Mouse (Mus musculus) ES-Bruce4 (cell line): ENCODE measurements around the gene Selenoi. TPM values are rescaled to one million over a fixed set of nuclear protein-coding genes. Genes with fewer than 3 reads are reported as not detected.

Experiments
- H3K27ac ChIP-seq: 2 replicates; pipeline ENCODE4 v1.5.1; 2012; ENCODE audit warnings: low read length, inconsistent platforms; ENCODE audit not compliant: insufficient read depth
- H3K27me3 ChIP-seq: 2 replicates; pipeline ENCODE4 v1.6.1; 2012; ENCODE audit warnings: mild to moderate bottlenecking, low read length, inconsistent platforms; ENCODE audit not compliant: control insufficient read depth, poor library complexity, insufficient read depth, severe bottlenecking
- H3K36me3 ChIP-seq: 2 replicates; pipeline ENCODE4 v1.6.1; 2012; ENCODE audit warnings: inconsistent platforms, mild to moderate bottlenecking, low read length, moderate library complexity; ENCODE audit not compliant: control insufficient read depth, poor library complexity, insufficient read depth, severe bottlenecking
- H3K4me1 ChIP-seq: one replicate; pipeline ENCODE4 v1.8.1; 2011; ENCODE audit warnings: low read length; ENCODE audit not compliant: control insufficient read depth, insufficient read depth
- H3K4me3 ChIP-seq: 2 replicates; pipeline ENCODE4 v1.5.1; 2011; ENCODE audit warnings: low read depth, mild to moderate bottlenecking, low read length
- H3K9ac ChIP-seq: 2 replicates; pipeline ENCODE4 v1.6.1; 2012; ENCODE audit warnings: low read depth, mild to moderate bottlenecking, inconsistent platforms; ENCODE audit not compliant: poor library complexity, severe bottlenecking
- H3K9me3 ChIP-seq: replicated peaks from 2 replicates; pipeline ENCODE4 v1.6.1; 2012; ENCODE audit warnings: mild to moderate bottlenecking, low read length, inconsistent platforms; ENCODE audit not compliant: control insufficient read depth, poor library complexity, insufficient read depth, severe bottlenecking
- CTCF ChIP-seq: IDR thresholded peaks from one replicate; pipeline ENCODE4 v1.8.1; 2011; ENCODE audit warnings: low read depth, low read length
- EP300 ChIP-seq: IDR thresholded peaks from 2 replicates; pipeline ENCODE4 v1.6.1; 2011; ENCODE audit warnings: low read depth, low read length; ENCODE audit not compliant: insufficient read depth
- POLR2A ChIP-seq: IDR thresholded peaks from one replicate; pipeline ENCODE4 v1.8.1; 2011; ENCODE audit warnings: low read length; ENCODE audit not compliant: insufficient read depth
- polyA plus RNA-seq: library from polyadenylated mRNA; stranded (reverse); fragments of >200 nt; gene quantifications from 2 replicates; pipeline ENCODE4 v1.2.4, GENCODE M21; 2011; ENCODE audit warnings: low read depth; ENCODE audit not compliant: missing spikeins, insufficient read depth, insufficient read length

The Selenoi gene
- polyA plus RNA-seq, 1 experiment, result 41.6 TPM

DNA sequence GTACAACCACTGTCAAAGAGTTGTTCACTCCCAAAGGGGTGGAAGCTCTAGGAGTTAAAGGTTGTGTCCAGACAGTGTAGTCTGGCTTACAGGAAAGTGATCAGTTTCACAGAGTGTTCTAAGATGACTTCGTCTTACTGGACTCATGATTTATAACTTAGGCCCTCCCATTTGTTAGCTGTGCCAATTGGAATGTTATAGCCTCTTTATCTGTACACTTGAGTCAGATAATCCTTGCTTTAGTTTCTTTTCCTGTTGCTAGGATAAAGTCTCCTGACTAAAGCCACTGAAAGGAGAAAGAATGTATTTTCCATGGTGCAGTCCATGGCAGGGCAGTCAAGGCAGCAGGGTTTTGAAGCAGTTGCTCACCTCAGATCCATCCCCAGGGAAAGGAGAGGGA lies 10.0 kb downstream of the Selenoi start:
- H3K9me3 ChIP-seq, result no peaks in the 10 kb centered on the region
- no peak overlapping the region for H3K27ac ChIP-seq
- H3K36me3 ChIP-seq, result no peaks in the 10 kb centered on the region
- H3K9ac ChIP-seq, result no peak overlapping the region
- H3K27me3 ChIP-seq, result no peaks in the 10 kb centered on the region
- no peak for TF ChIP-seq CTCF
- no peak for TF ChIP-seq EP300
- no peak for TF ChIP-seq POLR2A
- no peaks in the 10 kb centered on the region for H3K4me1 ChIP-seq
- H3K4me3 ChIP-seq, result no peak overlapping the region

DNA sequence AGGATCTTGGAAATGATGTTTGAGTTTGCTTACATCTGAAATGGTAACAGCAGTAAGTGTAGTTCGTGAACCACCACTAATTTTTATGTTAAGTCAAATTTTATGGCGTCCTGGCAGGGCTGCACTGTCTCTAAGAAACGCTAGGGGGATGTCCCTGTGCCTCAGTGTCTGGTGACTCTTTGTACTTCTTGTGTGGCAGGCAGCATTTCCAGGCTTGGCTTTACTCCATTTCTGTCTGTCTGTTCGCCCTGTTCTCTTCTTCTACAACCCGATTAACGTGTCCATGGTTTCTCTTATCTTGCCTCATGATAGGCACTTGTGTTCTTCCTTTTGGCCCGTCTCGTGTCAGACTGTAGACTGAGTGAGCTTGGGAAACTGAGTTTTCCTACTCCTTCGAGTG lies 11.4 kb downstream of the Selenoi start:
- Histone ChIP-seq H3K4me1 (no peaks in the 10 kb centered on the region), H3K4me3 (no peak overlapping the region), H3K27ac (no peak overlapping the region), H3K27me3 (no peaks in the 10 kb centered on the region), H3K9ac (no peak overlapping the region), H3K36me3 (no peaks in the 10 kb centered on the region), H3K9me3 (no peaks in the 10 kb centered on the region)
- TF ChIP-seq POLR2A (no peak), CTCF (no peak), EP300 (no peak)

DNA sequence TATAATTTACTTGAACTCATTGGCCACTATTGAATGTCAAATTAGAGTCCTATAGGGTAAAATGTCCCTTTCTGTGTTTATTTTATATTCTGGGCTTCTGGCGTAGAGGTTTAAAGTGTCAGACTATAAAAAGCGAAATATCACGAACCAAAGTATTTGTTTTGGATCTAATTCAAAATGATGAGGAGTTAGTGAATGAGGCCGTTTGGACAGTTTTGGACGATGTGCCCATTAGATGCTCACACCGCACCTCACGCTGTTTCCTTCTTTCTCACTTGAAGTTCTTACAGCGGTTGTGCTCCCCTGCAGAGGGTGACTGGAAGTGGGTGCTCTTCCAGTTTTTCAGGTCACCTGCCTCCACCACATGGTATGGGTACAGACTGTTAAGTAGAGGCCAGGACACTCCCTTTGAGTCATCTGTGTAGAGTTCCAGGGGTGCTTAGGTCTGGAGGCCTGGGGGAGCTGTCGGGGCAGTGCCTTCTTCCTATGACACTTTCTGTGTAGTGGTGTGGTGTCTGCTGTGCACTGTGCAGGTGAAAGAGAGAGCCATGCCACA lies 13.6 kb downstream of the Selenoi start:
- no peak overlapping the region for H3K9ac ChIP-seq
- no peaks in the 10 kb centered on the region for H3K27me3 ChIP-seq
- no peak overlapping the region for H3K27ac ChIP-seq
- H3K4me1 ChIP-seq, result no peaks in the 10 kb centered on the region
- no peak for TF ChIP-seq POLR2A
- no peak for TF ChIP-seq CTCF
- TF ChIP-seq EP300, result no peak
- no peaks in the 10 kb centered on the region for H3K36me3 ChIP-seq
- no peak overlapping the region for H3K4me3 ChIP-seq
- H3K9me3 ChIP-seq, result no peaks in the 10 kb centered on the region

DNA sequence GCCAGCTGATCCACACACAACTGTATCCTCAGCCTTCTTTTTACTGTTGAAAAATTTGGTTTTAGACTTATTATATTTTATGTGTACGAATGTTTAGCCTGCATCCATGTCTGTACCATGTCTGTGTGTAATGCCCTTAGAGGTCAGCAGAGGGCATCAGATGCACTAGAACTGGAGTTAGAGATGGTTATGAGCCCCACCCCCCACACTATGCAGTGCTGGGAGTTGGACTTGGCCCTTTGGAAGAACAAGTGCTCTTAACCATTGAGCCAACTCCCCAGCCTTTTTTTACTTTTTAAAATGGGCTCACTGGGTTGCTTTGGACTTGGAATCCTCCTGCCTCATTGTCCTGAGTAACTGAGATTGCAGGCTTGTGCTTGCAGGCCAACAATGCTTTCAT lies 15.3 kb downstream of the Selenoi start:
- H3K27me3 ChIP-seq, result no peaks in the 10 kb centered on the region
- H3K27ac ChIP-seq, result no peak overlapping the region
- TF ChIP-seq POLR2A (no peak), CTCF (peak; percentile 27)
- H3K4me1 ChIP-seq, result no peaks in the 10 kb centered on the region
- H3K9me3 ChIP-seq, result no peaks in the 10 kb centered on the region
- no peak overlapping the region for H3K4me3 ChIP-seq
- H3K9ac ChIP-seq, result no peak overlapping the region
- H3K36me3 ChIP-seq, result no peaks in the 10 kb centered on the region

DNA sequence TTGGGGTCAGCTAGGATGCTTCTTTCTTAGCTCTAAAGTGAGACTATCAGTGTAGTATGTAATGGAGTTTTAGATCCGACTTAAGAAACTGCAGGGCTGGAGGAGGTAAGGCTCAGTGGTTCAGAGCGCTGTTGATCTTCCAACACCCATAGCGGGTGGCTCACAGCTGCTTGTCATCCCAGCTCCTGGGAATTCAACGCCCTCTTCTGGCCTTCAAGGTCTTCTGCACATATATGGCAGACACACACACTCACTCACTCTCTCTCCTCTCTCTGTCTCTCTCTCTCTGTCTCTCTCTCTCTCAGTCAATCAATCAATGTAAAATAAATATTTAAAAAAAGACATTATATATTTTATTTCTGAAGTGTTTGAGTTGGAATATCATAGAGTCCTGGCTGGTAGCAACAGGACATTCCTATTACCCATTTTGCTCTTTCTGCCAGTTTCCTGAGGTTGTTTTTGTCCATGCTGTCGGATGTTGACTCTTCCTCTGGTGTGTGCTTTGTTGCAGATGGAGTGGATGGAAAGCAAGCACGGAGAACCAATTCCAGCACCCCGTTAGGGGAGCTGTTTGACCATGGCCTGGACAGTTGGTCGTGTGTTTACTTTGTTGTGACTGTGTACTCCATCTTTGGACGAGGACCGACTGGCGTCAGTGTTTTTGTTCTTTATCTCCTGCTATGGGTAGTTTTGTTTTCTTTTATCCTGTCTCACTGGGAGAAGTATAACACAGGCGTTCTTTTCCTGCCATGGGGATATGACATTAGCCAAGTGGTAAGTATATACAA lies 23.4 kb downstream of the Selenoi start:
- Histone ChIP-seq H3K27ac (no peak overlapping the region), H3K9me3 (no peaks in the 10 kb centered on the region), H3K9ac (no peak overlapping the region), H3K4me1 (no peaks in the 10 kb centered on the region), H3K27me3 (no peaks in the 10 kb centered on the region), H3K4me3 (no peak overlapping the region), H3K36me3 (peaks cover 8% of the 10 kb centered on the region)
- peak; percentile 15 for TF ChIP-seq CTCF
- TF ChIP-seq EP300, result no peak

DNA sequence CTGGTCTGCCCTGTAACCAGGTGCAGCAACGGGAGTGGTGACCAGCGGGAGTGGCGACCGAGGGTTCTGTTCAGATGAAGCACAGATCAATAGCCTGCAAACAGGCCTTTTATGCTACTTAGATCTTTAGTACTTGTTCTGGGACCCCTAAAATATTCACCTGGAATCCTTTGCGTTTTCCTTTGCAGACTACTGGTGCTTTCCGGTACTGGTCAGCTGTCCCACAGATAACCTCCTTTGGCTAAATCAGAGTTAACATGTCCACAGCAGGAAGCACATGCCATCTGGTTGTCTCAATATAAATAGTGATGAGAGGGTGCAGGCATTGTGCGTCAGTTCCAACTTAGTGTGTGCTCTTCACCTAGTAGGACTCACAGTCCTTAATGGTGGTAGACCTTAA lies 26.4 kb downstream of the Selenoi start:
- no peak for TF ChIP-seq EP300
- H3K36me3 ChIP-seq, result peaks cover 8% of the 10 kb centered on the region
- no peaks in the 10 kb centered on the region for H3K9me3 ChIP-seq
- H3K4me1 ChIP-seq, result no peaks in the 10 kb centered on the region
- H3K4me3 ChIP-seq, result no peak overlapping the region
- H3K9ac ChIP-seq, result no peak overlapping the region
- no peaks in the 10 kb centered on the region for H3K27me3 ChIP-seq
- H3K27ac ChIP-seq, result no peak overlapping the region
